ENCODE assay signal across 8 mouse cellular contexts in the genomic region with DNA sequence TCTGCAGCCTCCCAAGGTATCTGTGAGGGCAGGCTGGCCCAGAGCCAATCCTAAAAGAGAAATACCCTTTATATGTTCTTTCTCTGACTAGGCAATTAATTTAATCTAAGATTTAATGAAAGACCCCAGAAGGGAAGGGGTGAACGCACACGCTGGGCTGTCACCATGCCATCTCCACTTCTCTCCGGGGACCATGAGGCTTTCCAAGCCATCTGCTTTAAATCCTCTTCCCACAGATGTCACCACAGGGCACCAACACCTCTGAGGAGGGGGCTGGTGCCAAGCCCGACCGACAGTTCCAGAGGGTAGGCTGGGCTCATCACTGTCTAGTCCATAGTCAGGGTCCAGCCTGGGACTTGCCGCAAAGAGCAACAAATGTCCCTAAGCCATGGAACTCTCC. TPM values are rescaled to one million over a fixed set of nuclear protein-coding genes. Genes with fewer than 3 reads are reported as not detected.
DNase-seq lines count a peak whose midpoint lies in the region; ATAC-seq and TF ChIP-seq lines count a peak whose summit lies in the region.

No protein-coding gene starts in this region.

- TF ChIP-seq POLR2A in embryonic fibroblast, embryonic 13.5 days (IDR thresholded peaks at IDR 0.05; ENCODE audit: low read depth, low read length): no peak

- 19% methylated on average over 6 of the region's 6 CpGs for WGBS in liver, embryonic 13.5 days (ENCODE audit: insufficient replicate concordance)
- 19% methylated on average over 6 of the region's 6 CpGs for WGBS in liver, embryonic 11.5 days
- WGBS in limb, embryonic 12.5 days: 21% methylated on average over 6 of the region's 6 CpGs
- 33% methylated on average over 6 of the region's 6 CpGs for WGBS in stomach, embryonic 16.5 days

- H3K9ac ChIP-seq in liver, embryonic 13.5 days: no peak overlapping the region
- H3K9ac ChIP-seq in liver, embryonic 11.5 days (ENCODE audit: low read depth, low read length): no peak overlapping the region
- H3K9ac ChIP-seq in limb, embryonic 12.5 days (replicated peaks): no peak overlapping the region
- peak overlapping the region; percentile 88 for H3K9ac ChIP-seq in stomach, embryonic 16.5 days (ENCODE audit: low read length)

- H3K4me1 ChIP-seq in liver, embryonic 13.5 days (replicated peaks): peaks cover 12% of the 10 kb centered on the region
- H3K4me1 ChIP-seq in liver, embryonic 11.5 days (replicated peaks; ENCODE audit: control insufficient read depth, insufficient read depth, low read length): no peaks in the 10 kb centered on the region; the same call in 1 of the 2 replicates
- 0 out of 2 replicates have a peak, but pooled peaks cover 3% of the 10 kb centered on the region for H3K4me1 ChIP-seq in embryonic fibroblast, embryonic 13.5 days (ENCODE audit: control insufficient read depth, insufficient read depth, low read length)
- H3K4me1 ChIP-seq in limb, embryonic 12.5 days (replicated peaks): peaks cover 32% of the 10 kb centered on the region
- peaks cover 29% of the 10 kb centered on the region; the same call in 1 of the 2 replicates for H3K4me1 ChIP-seq in stomach, embryonic 16.5 days (ENCODE audit: control insufficient read depth, insufficient read depth, low read length)

- no peak for TF ChIP-seq CTCF in embryonic fibroblast, embryonic 13.5 days (IDR thresholded peaks at IDR 0.05; ENCODE audit: borderline replicate concordance, insufficient read depth, low read length)

- no peak overlapping the region; the same call in 1 of the 2 replicates for H3K4me2 ChIP-seq in liver, embryonic 13.5 days
- no peak overlapping the region; the same call in 1 of the 2 replicates for H3K4me2 ChIP-seq in liver, embryonic 11.5 days
- peak overlapping the region; percentile 90 for H3K4me2 ChIP-seq in limb, embryonic 12.5 days
- peak overlapping the region; percentile 88 for H3K4me2 ChIP-seq in stomach, embryonic 16.5 days (ENCODE audit: low read depth, low read length)

- H3K27ac ChIP-seq in liver, embryonic 13.5 days: no peak overlapping the region
- H3K27ac ChIP-seq in liver, embryonic 11.5 days (ENCODE audit: low read depth, low read length): no peak overlapping the region
- H3K27ac ChIP-seq in embryonic fibroblast, embryonic 13.5 days (ENCODE audit: insufficient read depth, low read length): no peak overlapping the region
- H3K27ac ChIP-seq in limb, embryonic 12.5 days: no peak overlapping the region
- H3K27ac ChIP-seq in stomach, embryonic 16.5 days (ENCODE audit: low read length): no peak overlapping the region; the same call in 1 of the 2 replicates

- no peaks in the 10 kb centered on the region for H3K36me3 ChIP-seq in liver, embryonic 13.5 days
- H3K36me3 ChIP-seq in liver, embryonic 11.5 days (ENCODE audit: control insufficient read depth, insufficient read depth, low read length): no peaks in the 10 kb centered on the region
- H3K36me3 ChIP-seq in limb, embryonic 12.5 days: no peaks in the 10 kb centered on the region
- no peaks in the 10 kb centered on the region for H3K36me3 ChIP-seq in stomach, embryonic 16.5 days (ENCODE audit: control insufficient read depth, insufficient read depth, low read length)

- peaks cover 63% of the 10 kb centered on the region for H3K27me3 ChIP-seq in liver, embryonic 13.5 days
- H3K27me3 ChIP-seq in liver, embryonic 11.5 days (replicated peaks; ENCODE audit: control insufficient read depth, insufficient read depth, low read length): peaks cover 48% of the 10 kb centered on the region
- peaks cover 24% of the 10 kb centered on the region for H3K27me3 ChIP-seq in limb, embryonic 12.5 days
- H3K27me3 ChIP-seq in stomach, embryonic 16.5 days (ENCODE audit: control insufficient read depth, insufficient read depth, low read length): no peaks in the 10 kb centered on the region

- 0 out of 2 replicates have a peak overlapping the region, but pooled peaks have one; percentile 57 for H3K4me3 ChIP-seq in liver, embryonic 13.5 days (replicated peaks)
- H3K4me3 ChIP-seq in liver, embryonic 11.5 days (ENCODE audit: low read depth, low read length): no peak overlapping the region
- H3K4me3 ChIP-seq in embryonic fibroblast, embryonic 13.5 days (ENCODE audit: insufficient read depth, low read length): peak overlapping the region; percentile 69
- peak overlapping the region; percentile 64; the same call in 1 of the 2 replicates for H3K4me3 ChIP-seq in limb, embryonic 12.5 days (replicated peaks)
- H3K4me3 ChIP-seq in stomach, embryonic 16.5 days (replicated peaks; ENCODE audit: low read length): peak overlapping the region; percentile 71

- DNase-seq in liver, embryonic 13.5 days: no peak
- DNase-seq in liver, embryonic 11.5 days (ENCODE audit: low spot score): no peak
- no peak for DNase-seq in right cerebral cortex, postnatal 36 days (ENCODE audit: low spot score in 2 of 2)
- no peak for DNase-seq in lung, postnatal 36 days
- DNase-seq in T-cell, adult 2 months (ENCODE audit: low spot score): no peak

- ATAC-seq in liver, embryonic 13.5 days (ENCODE audit: low read depth): no peak
- no peak for ATAC-seq in liver, embryonic 11.5 days (replicated peaks; ENCODE audit: low FRiP score)
- ATAC-seq in limb, embryonic 12.5 days (ENCODE audit: insufficient number of reproducible peaks, insufficient read depth, low FRiP score, low TSS enrichment, low read depth): no peak
- ATAC-seq in stomach, embryonic 16.5 days (ENCODE audit: insufficient read depth, low FRiP score): no peak; the same call in 1 of the 2 replicates

- H3K9me3 ChIP-seq in liver, embryonic 13.5 days (replicated peaks): no peaks in the 10 kb centered on the region
- H3K9me3 ChIP-seq in liver, embryonic 11.5 days (ENCODE audit: control insufficient read depth, low read length): no peaks in the 10 kb centered on the region
- no peaks in the 10 kb centered on the region for H3K9me3 ChIP-seq in limb, embryonic 12.5 days
- H3K9me3 ChIP-seq in stomach, embryonic 16.5 days (replicated peaks; ENCODE audit: control insufficient read depth, low read length): no peaks in the 10 kb centered on the region

RNA-seq across cellular contexts. Expression of gene Pxylp1, which starts 4.5 kb away (rescaled TPM):
- 1.9 and 2.4 TPM in 2 replicates for polyA plus RNA-seq in liver, embryonic 13.5 days (2015; fragmentation: Nextera tagmentation; extraction: Ambion mirVana)
- polyA plus RNA-seq in liver, embryonic 11.5 days (2014; fragmentation: Nextera tagmentation; extraction: Ambion mirVana): 3.4 and 5.5 TPM in 2 replicates
- polyA plus RNA-seq in embryonic fibroblast, embryonic 13.5 days (2011; ENCODE audit: insufficient read length, low read depth, missing spikeins): 19.5 and 31.4 TPM in 2 replicates
- polyA plus RNA-seq in limb, embryonic 12.5 days (2016; fragmentation: Nextera tagmentation; extraction: Ambion mirVana): 21.4 and 22.8 TPM in 2 replicates
- 28.9 and 33.1 TPM in 2 replicates for polyA plus RNA-seq in stomach, embryonic 16.5 days (2015; fragmentation: Nextera tagmentation; extraction: Ambion mirVana)

Comparison
In these comparisons a context has a peak if more than half of its experiments do, and no peak if none do; other contexts are left out.
1. H3K4me2 ChIP-seq: peak in limb, embryonic 12.5 days (single experiment) and stomach, embryonic 16.5 days (single experiment); none in liver, embryonic 13.5 days (single experiment) and liver, embryonic 11.5 days (single experiment).